Mouse (Mus musculus): ENCODE results near the gene Olfr287. TPM values are rescaled to one million over a fixed set of nuclear protein-coding genes. Genes with fewer than 3 reads are reported as not detected.
A peak's percentile ranks its signal among the peaks of the same experiment; 100 is the strongest.

Olfr287 gene
- total RNA-seq, 1 experiment from 2014 or later = not detected

- no peak; the same call in 1 of the 2 replicates for ATAC-seq (replicated peaks; ENCODE audit: low read depth, poor library complexity, severe bottlenecking)
Observed at GRCm38 (mm10) chr15:98170365-98170764, 50.5 kb downstream of the Olfr287 start.

- ATAC-seq (replicated peaks; ENCODE audit: low read depth, poor library complexity, severe bottlenecking) = no peak
Observed at GRCm38 (mm10) chr15:98168622-98169004, 52.2 kb downstream of the Olfr287 start.

DNA sequence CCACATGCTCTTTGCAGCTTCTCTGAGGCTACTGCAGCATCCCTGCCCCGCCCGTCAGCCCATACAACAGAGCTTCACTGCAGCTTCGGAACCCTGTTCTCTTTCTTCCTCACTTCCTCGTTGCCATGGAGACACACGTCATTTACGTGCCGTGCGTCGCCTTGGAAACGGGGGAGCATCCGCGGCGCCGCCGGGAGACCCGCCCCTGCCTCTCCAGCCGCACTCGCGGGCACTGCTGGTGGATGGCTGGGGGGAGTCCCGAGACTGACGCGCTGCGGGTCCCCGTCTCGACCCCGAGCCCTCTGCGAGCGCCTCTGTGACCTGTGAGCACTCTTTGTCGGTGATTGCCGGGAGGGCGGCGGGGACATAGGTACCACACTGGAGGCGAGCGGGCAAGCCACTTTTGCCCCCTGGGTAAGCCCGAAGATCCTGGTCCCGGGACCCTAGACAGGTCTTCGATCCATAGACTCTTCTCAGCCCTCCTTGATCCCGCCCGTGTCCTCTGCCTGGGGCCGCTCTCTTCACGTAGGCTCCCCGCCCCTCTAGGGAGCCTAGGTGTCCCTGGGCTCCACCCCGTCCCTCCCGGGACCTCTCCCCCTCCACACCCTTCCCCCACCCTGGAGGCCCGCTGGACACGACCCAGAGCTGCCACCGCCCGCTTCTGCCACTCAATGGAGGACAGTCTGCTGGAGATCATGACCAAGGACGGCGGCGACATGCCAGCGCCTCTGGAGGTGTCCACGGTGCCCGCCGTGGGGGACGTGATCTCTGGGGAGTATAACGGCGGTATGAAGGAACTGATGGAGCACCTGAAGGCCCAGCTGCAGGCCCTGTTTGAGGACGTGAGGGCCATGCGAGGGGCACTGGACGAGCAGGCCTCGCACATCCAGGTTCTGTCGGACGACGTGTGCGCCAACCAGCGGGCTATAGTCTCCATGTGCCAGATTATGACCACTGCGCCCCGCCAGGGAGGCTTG is 52.9 kb downstream of the Olfr287 start:
- peak; percentile 77 for ATAC-seq (replicated peaks; ENCODE audit: low read depth, poor library complexity, severe bottlenecking)

DNA sequence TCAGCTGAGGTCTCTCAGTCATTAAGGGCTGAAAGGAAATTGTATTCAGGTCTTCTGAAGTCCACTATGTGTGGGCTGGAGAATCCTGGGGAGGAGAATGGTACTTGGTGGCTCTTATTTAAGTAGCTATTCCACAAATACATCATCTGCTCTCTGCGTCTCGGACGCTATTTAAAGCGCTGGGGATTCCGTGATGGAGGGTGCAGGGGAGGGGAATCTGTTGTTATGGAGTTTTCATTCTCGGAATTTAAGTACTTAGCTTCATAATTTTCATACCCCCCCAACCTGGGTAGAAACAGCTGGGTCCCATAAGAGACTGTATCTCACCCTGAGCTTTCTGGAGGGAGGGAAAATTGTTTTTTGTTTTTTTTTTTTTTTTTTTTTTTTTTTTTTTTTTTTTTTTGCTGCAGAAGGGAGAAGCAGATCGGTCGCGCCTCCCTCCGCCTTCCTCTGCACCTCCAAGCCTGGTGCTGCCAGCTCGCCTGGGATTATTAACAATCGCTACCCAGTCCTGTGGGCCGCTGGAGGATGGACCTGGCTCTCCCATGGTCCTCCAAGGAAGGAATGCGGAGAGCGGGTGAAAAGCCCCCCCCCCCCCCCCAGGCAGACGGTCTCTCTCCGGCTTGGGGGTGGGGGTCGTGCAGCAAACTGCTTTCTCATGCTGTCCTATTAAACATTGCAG is 53.8 kb downstream of the Olfr287 start, which contains the start of gene Ccdc184:
TSS of gene Ccdc184 (plus strand) at position 196 of the 682 bp plus-strand sequence.
- ATAC-seq (replicated peaks; ENCODE audit: low read depth, poor library complexity, severe bottlenecking) = no peak

DNA sequence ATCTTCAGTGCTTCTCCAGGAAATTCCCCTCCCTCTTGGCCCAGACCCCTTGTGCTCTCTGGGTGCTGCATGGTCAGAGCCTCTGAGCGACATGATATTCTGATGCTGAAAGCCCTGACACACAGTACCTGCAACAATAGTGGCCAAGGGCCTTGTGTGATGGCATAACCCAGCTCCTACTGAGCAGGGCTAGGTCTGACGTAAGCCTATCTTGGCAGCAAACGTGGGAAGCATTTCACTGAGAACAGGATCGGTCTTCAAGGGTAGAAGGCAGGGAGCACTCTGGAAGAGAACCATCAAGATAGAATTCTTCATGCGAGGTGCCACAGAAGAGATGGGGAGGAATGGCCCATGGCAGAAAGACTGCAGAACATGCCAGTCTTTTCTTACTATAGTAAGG is 55.3 kb downstream of the Olfr287 start, which contains the start of gene Asb8:
TSS of gene Asb8 (minus strand) at position 101 of the 400 bp plus-strand sequence.
- no peak for ATAC-seq (replicated peaks; ENCODE audit: low read depth, poor library complexity, severe bottlenecking)

DNA sequence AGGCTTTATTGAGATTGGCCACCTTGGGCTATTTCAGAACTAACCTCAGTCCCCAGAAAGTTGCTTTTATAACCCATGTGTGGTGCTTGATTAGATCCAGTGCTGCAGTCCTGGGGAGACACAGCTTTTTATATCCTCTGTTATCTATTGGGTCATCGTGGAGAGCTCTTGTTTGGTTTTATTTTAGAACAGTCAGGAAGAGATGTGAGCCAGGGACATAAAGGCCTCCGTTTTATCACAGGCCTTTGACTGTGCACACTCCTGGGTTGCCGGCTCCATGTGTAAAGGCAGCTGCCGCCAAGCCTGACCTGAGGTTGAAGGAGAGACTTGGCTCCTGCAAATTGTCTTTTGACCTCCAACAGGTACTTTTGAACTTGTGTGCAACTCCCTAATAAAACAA is 58.3 kb downstream of the Olfr287 start:
- ATAC-seq (replicated peaks; ENCODE audit: low read depth, poor library complexity, severe bottlenecking) = no peak

- ATAC-seq (replicated peaks; ENCODE audit: low read depth, poor library complexity, severe bottlenecking) = no peak
Observed at GRCm38 (mm10) chr15:98161026-98161805, 59.6 kb downstream of the Olfr287 start.

DNA sequence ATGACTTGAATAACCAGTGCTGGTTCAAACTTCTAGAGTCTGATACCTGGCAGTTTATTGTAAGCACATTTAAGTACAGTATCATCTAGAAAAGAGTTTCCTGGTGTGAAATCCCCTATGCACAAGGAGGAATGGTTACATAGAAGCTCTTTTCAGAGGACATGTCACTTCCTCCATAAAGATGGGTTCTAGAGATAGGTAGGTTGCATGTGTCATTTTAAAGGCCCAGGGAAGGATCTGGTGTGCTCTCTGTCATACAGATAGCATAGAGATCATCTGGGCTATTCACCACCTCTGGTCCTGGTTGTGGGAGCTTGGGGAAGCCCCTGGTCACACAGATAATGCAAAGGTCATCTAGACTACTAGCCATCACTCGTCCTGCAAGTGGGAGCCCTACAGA is 63.6 kb downstream of the Olfr287 start:
- no peak for ATAC-seq (replicated peaks; ENCODE audit: low read depth, poor library complexity, severe bottlenecking)

Other genes starting within 250 kb of the Olfr287 start
- gene Col2a1, start 216.4 kb downstream of the Olfr287 start, total RNA-seq (2017) = 0.09 TPM in 1 of 2 replicates, not detected in the other
- 33.3 and 42.2 TPM in 2 replicates for gene Pfkm, start 128.5 kb downstream of the Olfr287 start, total RNA-seq (2017)
- gene Senp1, start 127.3 kb downstream of the Olfr287 start, total RNA-seq (2017) = 53.2 and 56.1 TPM in 2 replicates
- gene Asb8, start 55.4 kb downstream of the Olfr287 start, total RNA-seq (2017) = 17.7 and 21.9 TPM in 2 replicates
- not detected in 2 replicates for gene Ccdc184, start 53.9 kb downstream of the Olfr287 start, total RNA-seq (2017)
- not detected in 2 replicates for gene Olfr288, start 25.5 kb downstream of the Olfr287 start, total RNA-seq (2017)
- gene Gm44579, start 79 bp downstream of the Olfr287 start, total RNA-seq (2017) = not detected in 2 replicates
- gene Olfr286, start 13.4 kb upstream of the Olfr287 start, total RNA-seq (2017) = not detected in 2 replicates
- not detected in 2 replicates for gene H1fnt, start 36.2 kb upstream of the Olfr287 start, total RNA-seq (2017)
- gene Zfp641, start 75.1 kb upstream of the Olfr287 start, total RNA-seq (2017) = not detected in 2 replicates
- not detected in 2 replicates for gene Olfr285, start 96.3 kb upstream of the Olfr287 start, total RNA-seq (2017)
- not detected in 2 replicates for gene Olfr284, start 119.9 kb upstream of the Olfr287 start, total RNA-seq (2017)
- not detected in 2 replicates for gene Olfr283, start 159.9 kb upstream of the Olfr287 start, total RNA-seq (2017)
- gene Olfr282, start 210.2 kb upstream of the Olfr287 start, total RNA-seq (2017) = not detected in 2 replicates
- gene Olfr281, start 231.5 kb upstream of the Olfr287 start, total RNA-seq (2017) = not detected in 2 replicates
- not detected in 2 replicates for gene OR5BS1P, start 248.8 kb upstream of the Olfr287 start, total RNA-seq (2017)

Measured in common myeloid progenitor, adult 5-6 weeks (primary cell).